Mouse (Mus musculus): Measurements from ENCODE around the gene Disc1. TPM values are rescaled to one million over a fixed set of nuclear protein-coding genes. Genes with fewer than 3 reads are reported as not detected.

The Disc1 gene
- polyA plus RNA-seq, 1 experiment from 2014 or later = 1.2 TPM

GRCm38 (mm10) chr8:125043394-125043793 is 10.6 kb upstream of the Disc1 start:
- Histone ChIP-seq H3K4me1 (no peaks in the 10 kb centered on the region), H3K4me2 (replicated peaks) (no peak overlapping the region), H3K4me3 (no peak overlapping the region), H3K27me3 (no peaks in the 10 kb centered on the region), H3K27ac (replicated peaks) (no peak overlapping the region), H3K9me3 (no peaks in the 10 kb centered on the region), H3K9ac (replicated peaks) (no peak overlapping the region), H3K36me3 (peaks cover 20% of the 10 kb centered on the region)
- no peak for ATAC-seq (replicated peaks)
- WGBS = 84% methylated on average over 7 of the region's 7 CpGs

DNA sequence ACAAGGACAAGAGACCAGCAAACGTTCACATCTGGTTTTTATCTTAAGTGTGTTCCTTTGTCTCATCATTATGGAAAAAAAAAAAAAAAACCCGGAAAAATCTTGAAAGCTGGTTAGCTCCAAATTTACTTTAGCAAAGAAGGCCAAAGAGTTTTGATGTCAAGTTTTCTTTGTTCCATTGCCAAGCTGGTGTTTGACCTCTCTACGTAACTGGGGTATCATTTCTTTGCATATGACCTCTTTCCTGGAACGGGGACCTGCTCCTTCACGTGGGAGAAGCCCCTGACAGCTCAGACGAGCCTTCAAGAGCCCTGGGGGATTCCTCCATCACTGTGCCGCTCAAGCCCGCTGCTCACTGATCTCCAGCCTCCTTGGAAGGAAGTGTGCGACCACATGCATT is 10.1 kb upstream of the Disc1 start:
- no peak overlapping the region for H3K4me2 ChIP-seq (replicated peaks)
- H3K27me3 ChIP-seq = no peaks in the 10 kb centered on the region
- H3K4me1 ChIP-seq = no peaks in the 10 kb centered on the region
- H3K27ac ChIP-seq (replicated peaks) = no peak overlapping the region
- H3K36me3 ChIP-seq = peaks cover 15% of the 10 kb centered on the region
- no peak overlapping the region for H3K9ac ChIP-seq (replicated peaks)
- no peaks in the 10 kb centered on the region for H3K9me3 ChIP-seq
- WGBS = 56% methylated on average over 9 of the region's 9 CpGs
- H3K4me3 ChIP-seq = no peak overlapping the region
- no peak for ATAC-seq (replicated peaks)

- 93% methylated on average over 1 of the region's 1 CpGs for WGBS
- no peak for ATAC-seq (replicated peaks)
- Histone ChIP-seq H3K9me3 (no peaks in the 10 kb centered on the region), H3K4me3 (no peak overlapping the region), H3K27me3 (no peaks in the 10 kb centered on the region), H3K4me1 (no peaks in the 10 kb centered on the region), H3K27ac (replicated peaks) (no peak overlapping the region), H3K4me2 (replicated peaks) (no peak overlapping the region), H3K36me3 (0 out of 2 replicates have a peak, but pooled peaks cover under 1% of the 10 kb centered on the region), H3K9ac (replicated peaks) (no peak overlapping the region)
Observed at GRCm38 (mm10) chr8:125045760-125046159, 8.2 kb upstream of the Disc1 start.

DNA sequence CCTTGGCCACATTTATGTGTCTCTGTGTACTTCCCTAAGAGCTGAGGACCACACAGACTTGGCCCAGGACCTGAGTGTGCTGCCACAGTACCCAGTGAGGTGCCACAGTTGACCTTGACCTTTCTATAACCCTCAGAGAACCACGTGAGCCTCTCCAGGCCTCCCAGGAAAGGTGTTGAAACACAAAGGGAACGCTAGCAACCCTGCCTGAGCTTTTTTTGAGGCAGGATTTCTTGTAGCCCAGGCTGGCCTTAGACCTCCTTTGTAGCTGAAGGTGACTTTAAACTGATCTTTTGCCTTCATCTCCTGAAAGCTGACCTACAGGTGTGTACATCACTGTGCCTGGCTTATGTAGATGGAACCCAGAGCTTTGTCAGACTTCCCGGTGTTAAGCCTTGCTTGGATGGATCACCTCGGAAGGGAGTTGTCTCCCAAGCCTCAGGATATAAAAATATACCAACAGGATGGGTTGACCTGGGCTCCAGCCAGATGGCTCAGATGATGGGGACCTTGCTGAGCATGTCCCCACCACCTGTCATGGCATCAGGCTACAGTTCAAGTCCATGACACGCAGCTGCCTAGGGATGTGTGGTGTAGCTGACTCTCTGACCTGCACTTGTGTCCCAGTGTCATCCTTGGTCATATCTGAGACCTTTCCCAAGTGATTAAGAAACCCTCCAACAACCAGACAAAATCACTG is 4.8 kb upstream of the Disc1 start:
- no peak for ATAC-seq (replicated peaks)
- no peaks in the 10 kb centered on the region for H3K9me3 ChIP-seq
- no peak overlapping the region for H3K4me2 ChIP-seq (replicated peaks)
- H3K27me3 ChIP-seq = peaks cover 16% of the 10 kb centered on the region
- H3K9ac ChIP-seq (replicated peaks) = no peak overlapping the region
- peaks cover 10% of the 10 kb centered on the region for H3K4me1 ChIP-seq
- no peak overlapping the region for H3K27ac ChIP-seq (replicated peaks)
- no peak overlapping the region for H3K4me3 ChIP-seq
- no peaks in the 10 kb centered on the region for H3K36me3 ChIP-seq
- 68% methylated on average over 5 of the region's 5 CpGs for WGBS

DNA sequence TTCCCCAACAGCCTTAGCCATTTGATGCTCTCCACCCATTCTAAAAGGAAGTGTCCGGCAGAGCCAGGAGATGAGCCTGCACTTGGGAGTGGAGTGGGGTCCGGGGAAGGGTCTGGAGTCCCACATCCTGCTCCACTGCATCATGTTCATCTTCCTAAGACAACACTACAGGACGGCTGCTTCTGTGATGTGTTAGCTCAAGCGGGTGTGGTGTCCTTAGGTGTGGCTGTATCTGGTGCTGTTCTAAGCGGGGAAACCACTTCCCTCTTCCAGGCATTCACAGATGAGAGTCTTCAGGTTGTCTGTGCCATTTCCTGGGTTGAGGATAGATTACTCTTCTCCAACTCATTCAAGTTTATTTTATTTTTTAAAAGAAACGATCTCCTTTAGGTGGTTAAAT is 4.2 kb upstream of the Disc1 start:
- ATAC-seq (replicated peaks) = no peak
- H3K9me3 ChIP-seq = no peaks in the 10 kb centered on the region
- 84% methylated on average over 6 of the region's 6 CpGs for WGBS
- peaks cover 16% of the 10 kb centered on the region for H3K4me1 ChIP-seq
- no peak overlapping the region for H3K4me3 ChIP-seq
- no peaks in the 10 kb centered on the region for H3K36me3 ChIP-seq
- H3K9ac ChIP-seq (replicated peaks) = no peak overlapping the region
- no peak overlapping the region for H3K27ac ChIP-seq (replicated peaks)
- H3K4me2 ChIP-seq (replicated peaks) = no peak overlapping the region
- H3K27me3 ChIP-seq = peaks cover 22% of the 10 kb centered on the region

GRCm38 (mm10) chr8:125052026-125052425 is 2.0 kb upstream of the Disc1 start:
- Histone ChIP-seq H3K27ac (replicated peaks) (no peak overlapping the region), H3K4me2 (replicated peaks) (no peak overlapping the region), H3K4me1 (peaks cover 17% of the 10 kb centered on the region), H3K27me3 (peaks cover 32% of the 10 kb centered on the region), H3K9ac (replicated peaks) (no peak overlapping the region), H3K9me3 (no peaks in the 10 kb centered on the region), H3K4me3 (no peak overlapping the region), H3K36me3 (no peaks in the 10 kb centered on the region)
- 37% methylated on average over 2 of the region's 2 CpGs for WGBS
- ATAC-seq (replicated peaks) = no peak

GRCm38 (mm10) chr8:125054436-125054810 is 428 bp downstream of the Disc1 start:
- H3K9me3 ChIP-seq = no peaks in the 10 kb centered on the region
- peaks cover 32% of the 10 kb centered on the region for H3K27me3 ChIP-seq
- ATAC-seq (replicated peaks) = 0 out of 2 replicates have a peak, but pooled peaks have one; percentile 48
- under 1% methylated on average over 38 of the region's 38 CpGs for WGBS
- H3K36me3 ChIP-seq = no peaks in the 10 kb centered on the region
- peak overlapping the region; percentile 59 for H3K9ac ChIP-seq (replicated peaks)
- peak overlapping the region; percentile 64 for H3K4me3 ChIP-seq
- H3K27ac ChIP-seq (replicated peaks) = peak overlapping the region; percentile 48
- peak overlapping the region; percentile 97 for H3K4me2 ChIP-seq (replicated peaks)
- H3K4me1 ChIP-seq = peaks cover 17% of the 10 kb centered on the region

- Histone ChIP-seq H3K4me1 (no peaks in the 10 kb centered on the region), H3K36me3 (no peaks in the 10 kb centered on the region), H3K27ac (replicated peaks) (no peak overlapping the region), H3K27me3 (no peaks in the 10 kb centered on the region), H3K4me2 (replicated peaks) (no peak overlapping the region), H3K9me3 (no peaks in the 10 kb centered on the region), H3K9ac (replicated peaks) (no peak overlapping the region), H3K4me3 (no peak overlapping the region)
- WGBS = 84% methylated on average over 8 of the region's 8 CpGs
- no peak for ATAC-seq (replicated peaks)
Observed at GRCm38 (mm10) chr8:125060904-125061303, 6.9 kb downstream of the Disc1 start.

GRCm38 (mm10) chr8:125065596-125065995 is 11.6 kb downstream of the Disc1 start:
- no peak overlapping the region for H3K4me3 ChIP-seq
- no peak for ATAC-seq (replicated peaks)
- 85% methylated on average over 6 of the region's 6 CpGs for WGBS
- H3K9ac ChIP-seq (replicated peaks) = no peak overlapping the region
- no peak overlapping the region for H3K27ac ChIP-seq (replicated peaks)
- H3K36me3 ChIP-seq = no peaks in the 10 kb centered on the region
- H3K4me2 ChIP-seq (replicated peaks) = no peak overlapping the region
- H3K9me3 ChIP-seq = no peaks in the 10 kb centered on the region
- no peaks in the 10 kb centered on the region for H3K27me3 ChIP-seq
- peaks cover 14% of the 10 kb centered on the region; the same call in 1 of the 2 replicates for H3K4me1 ChIP-seq

DNA sequence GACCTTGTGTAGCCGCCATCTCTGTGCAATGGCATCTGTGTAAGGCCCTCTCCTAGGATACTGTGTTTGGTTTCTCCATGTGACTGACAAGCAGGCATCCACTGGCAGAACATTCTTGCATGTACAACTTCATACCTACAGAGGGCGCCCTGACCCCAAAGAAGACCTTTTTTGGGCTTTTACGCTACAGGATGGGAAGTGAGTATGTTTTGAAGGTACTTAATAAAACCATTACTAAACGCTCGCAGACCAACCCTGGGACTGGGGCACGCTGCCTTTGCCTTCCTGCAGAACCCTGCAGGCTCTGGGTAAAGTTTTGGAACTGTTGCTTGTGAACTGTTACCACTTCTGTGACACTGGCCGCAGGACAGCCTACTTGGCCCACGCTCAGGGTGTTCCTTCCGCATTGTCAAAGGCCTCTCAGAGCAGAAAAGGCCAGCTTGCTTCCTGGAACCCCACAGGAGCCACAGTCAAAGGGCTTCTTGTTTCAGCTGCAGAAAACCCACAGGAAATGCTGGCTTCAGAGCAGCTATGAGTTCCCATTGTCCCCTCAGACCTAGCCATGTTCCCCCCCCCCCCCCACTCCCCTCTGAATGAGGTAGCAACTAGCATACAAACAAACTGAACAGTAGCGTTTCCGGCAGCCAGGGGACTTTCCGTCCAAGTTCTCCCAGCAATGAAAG is 13.1 kb downstream of the Disc1 start:
- peak overlapping the region; percentile 67 for H3K27ac ChIP-seq (replicated peaks)
- no peaks in the 10 kb centered on the region for H3K9me3 ChIP-seq
- H3K36me3 ChIP-seq = no peaks in the 10 kb centered on the region
- 32% methylated on average over 12 of the region's 12 CpGs for WGBS
- ATAC-seq (replicated peaks) = peak; percentile 72
- H3K9ac ChIP-seq (replicated peaks) = no peak overlapping the region
- H3K4me3 ChIP-seq = no peak overlapping the region
- H3K4me1 ChIP-seq = peaks cover 14% of the 10 kb centered on the region; the same call in 1 of the 2 replicates
- H3K4me2 ChIP-seq (replicated peaks) = no peak overlapping the region
- H3K27me3 ChIP-seq = no peaks in the 10 kb centered on the region

DNA sequence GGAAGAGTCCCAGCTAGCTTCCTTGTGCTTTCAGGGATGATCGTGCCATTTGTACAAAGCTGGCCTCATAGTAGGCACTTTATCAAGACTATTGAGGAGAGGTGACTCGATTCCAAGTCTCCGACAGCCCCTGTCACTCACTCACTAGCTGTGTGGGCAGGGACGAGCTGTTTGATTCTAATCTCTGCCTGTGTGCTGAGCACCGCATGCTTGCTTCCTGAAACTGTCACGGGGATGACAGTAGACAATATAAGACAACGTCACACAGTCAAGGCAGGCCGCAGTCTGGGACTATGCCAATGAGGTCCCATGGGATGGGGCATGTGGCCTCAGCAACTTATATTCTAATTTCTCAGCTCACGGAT is 13.6 kb downstream of the Disc1 start:
- Histone ChIP-seq H3K27ac (replicated peaks) (peak overlapping the region; percentile 67), H3K9ac (replicated peaks) (no peak overlapping the region), H3K4me2 (replicated peaks) (no peak overlapping the region), H3K4me3 (no peak overlapping the region), H3K9me3 (no peaks in the 10 kb centered on the region), H3K27me3 (no peaks in the 10 kb centered on the region), H3K36me3 (no peaks in the 10 kb centered on the region), H3K4me1 (peaks cover 14% of the 10 kb centered on the region; the same call in 1 of the 2 replicates)
- 68% methylated on average over 9 of the region's 9 CpGs for WGBS
- ATAC-seq (replicated peaks) = no peak

GRCm38 (mm10) chr8:125068146-125068905 is 14.3 kb downstream of the Disc1 start:
- ATAC-seq (replicated peaks) = no peak
- no peaks in the 10 kb centered on the region for H3K36me3 ChIP-seq
- no peak overlapping the region for H3K4me3 ChIP-seq
- peak overlapping the region; percentile 67 for H3K27ac ChIP-seq (replicated peaks)
- no peaks in the 10 kb centered on the region for H3K27me3 ChIP-seq
- no peaks in the 10 kb centered on the region for H3K9me3 ChIP-seq
- H3K4me2 ChIP-seq (replicated peaks) = no peak overlapping the region
- peaks cover 17% of the 10 kb centered on the region; the same call in 1 of the 2 replicates for H3K4me1 ChIP-seq
- no peak overlapping the region for H3K9ac ChIP-seq (replicated peaks)
- WGBS = 79% methylated on average over 6 of the region's 6 CpGs
